Mouse (Mus musculus): ENCODE results near the gene Cox6a2. TPM values are rescaled to one million over a fixed set of nuclear protein-coding genes. Genes with fewer than 3 reads are reported as not detected.
A peak's percentile ranks its signal among the peaks of the same experiment; 100 is the strongest.

The Cox6a2 gene
- 1,000 to 10,000 TPM; 1,342 to 1,375 TPM for total RNA-seq (2021)

DNA sequence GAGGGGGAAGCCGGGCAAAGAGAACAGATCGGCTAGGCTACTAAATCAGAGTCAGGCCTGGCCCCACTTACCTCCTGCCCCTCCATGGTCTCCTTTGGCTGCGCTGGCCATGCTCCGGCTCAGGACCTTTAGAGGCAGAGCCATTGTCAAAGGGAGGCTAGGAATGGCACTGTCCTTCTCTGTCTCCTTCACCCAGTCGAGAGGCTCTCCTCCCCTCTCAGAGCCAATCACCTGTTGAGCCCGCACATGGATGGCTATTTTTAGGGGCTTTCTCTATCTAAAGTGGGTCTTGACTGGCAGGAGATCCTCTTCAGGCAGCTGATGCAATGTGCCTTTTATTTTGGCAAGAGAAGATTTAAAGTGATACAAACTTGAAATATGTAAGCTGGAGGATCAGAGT, at the start of gene Cox6a2:
Gene Cox6a2 (minus strand): TSS at position 236 of the 400 bp plus-strand sequence.
- intact Hi-C loops (cut with DNase I) = loop anchor here (5.0 kb wide), 2 partner anchors 214 to 404 kb away; partner anchors contain the start of genes Hsd3b7 and Pycard
- DNase-seq = peak; percentile 71 to 80

DNA sequence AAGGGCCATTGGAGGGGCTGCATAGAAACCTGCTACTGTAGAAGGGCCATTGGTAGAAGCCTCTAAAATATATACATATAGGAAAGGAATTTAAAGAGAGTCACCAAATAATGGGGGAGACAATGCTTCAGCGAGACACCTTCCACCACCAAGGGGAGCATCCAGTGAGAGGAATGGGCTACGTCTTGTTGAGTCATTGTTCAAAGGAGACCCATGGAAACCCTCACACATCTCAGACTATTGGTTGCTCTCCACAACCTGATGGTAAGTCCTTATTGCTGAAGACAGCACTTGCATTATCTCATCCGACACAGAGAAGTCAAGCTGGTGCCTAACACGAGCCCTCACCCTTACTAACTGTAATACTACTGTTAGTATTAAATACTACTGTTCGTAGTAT, 49.6 kb upstream of the Cox6a2 start:
- intact Hi-C loops (cut with DNase I) = no loop called here
- no peak for DNase-seq

DNA sequence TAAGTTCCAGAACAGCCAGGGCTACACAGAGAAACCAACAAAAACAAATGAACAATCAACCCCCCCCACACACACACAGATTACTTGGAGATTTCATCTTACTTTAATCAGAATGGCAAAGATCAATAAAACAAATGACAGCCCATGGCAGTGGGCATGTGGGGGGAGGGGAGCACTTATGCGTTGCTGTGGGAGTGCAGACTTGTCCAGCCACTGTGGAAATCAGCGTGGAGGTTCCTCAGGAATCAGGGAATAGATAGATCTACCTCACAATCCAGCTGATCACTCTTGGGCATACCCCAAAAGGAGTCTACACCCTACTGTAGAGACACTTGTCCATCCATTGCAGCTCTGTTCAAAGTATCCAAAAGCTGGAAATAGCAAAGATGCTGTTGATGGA, 48.8 kb upstream of the Cox6a2 start:
- intact Hi-C loops (cut with DNase I) = no loop called here
- no peak for DNase-seq

DNA sequence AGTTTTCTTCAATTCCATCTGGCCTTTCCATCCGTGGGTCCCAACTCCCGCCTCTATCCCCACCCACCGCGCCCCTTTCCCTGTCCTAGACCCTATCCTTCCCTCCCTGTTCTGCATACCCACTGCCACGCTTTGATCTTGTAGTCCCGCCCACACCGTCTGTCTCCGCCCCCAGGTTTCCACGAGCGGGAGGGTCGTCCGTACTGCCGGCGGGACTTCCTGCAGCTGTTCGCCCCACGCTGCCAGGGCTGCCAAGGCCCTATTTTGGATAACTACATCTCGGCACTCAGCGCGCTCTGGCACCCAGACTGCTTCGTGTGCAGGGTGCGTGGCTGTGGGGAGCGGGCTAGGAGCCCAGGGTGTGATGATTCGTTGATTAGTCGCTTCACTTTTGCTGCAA, 46.4 kb upstream of the Cox6a2 start:
- no peak for DNase-seq
- intact Hi-C loops (cut with DNase I) = no loop called here

DNA sequence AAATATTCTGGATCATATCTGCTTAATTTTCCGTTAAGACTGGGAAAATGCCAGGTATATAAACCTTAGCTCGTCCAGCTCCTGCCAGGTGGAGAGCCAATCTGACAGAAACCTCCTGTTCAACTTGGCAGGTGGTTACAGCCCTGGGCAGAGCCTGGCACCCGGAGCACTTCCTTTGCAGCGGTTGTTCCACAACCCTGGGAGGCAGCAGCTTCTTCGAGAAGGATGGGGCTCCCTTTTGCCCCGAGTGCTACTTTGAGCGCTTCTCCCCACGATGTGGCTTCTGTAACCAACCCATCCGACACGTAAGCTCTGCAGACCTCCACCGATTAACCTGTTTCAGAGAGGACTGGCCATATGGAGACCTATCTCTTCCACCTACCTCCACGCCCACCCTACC, 45.8 kb upstream of the Cox6a2 start:
- intact Hi-C loops (cut with DNase I) = no loop called here
- no peak for DNase-seq

DNA sequence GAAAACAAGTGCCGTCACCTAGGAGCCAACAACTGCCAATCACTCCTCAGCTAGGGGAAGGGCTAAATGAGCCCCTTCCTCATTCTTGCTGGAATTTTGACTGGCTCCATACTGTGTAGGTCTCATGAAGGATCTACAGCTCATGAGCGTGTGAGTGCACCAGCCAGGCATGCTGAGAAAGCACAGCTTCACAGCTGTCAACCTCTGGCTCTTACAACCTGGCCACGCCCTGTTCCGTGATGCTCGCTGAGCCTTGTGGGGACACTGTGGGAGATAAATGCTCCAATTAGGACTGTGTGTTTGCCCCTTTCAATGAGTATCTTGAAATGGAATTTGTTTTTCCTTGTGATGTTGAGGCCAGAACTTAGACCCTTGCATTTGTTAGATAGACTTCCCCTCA, 43.8 kb upstream of the Cox6a2 start:
- no peak for DNase-seq
- intact Hi-C loops (cut with DNase I) = loop anchor here (5.0 to 10.0 kb wide), 2 partner anchors 47 to 455 kb away; partner anchors contain the start of gene BC017158

DNA sequence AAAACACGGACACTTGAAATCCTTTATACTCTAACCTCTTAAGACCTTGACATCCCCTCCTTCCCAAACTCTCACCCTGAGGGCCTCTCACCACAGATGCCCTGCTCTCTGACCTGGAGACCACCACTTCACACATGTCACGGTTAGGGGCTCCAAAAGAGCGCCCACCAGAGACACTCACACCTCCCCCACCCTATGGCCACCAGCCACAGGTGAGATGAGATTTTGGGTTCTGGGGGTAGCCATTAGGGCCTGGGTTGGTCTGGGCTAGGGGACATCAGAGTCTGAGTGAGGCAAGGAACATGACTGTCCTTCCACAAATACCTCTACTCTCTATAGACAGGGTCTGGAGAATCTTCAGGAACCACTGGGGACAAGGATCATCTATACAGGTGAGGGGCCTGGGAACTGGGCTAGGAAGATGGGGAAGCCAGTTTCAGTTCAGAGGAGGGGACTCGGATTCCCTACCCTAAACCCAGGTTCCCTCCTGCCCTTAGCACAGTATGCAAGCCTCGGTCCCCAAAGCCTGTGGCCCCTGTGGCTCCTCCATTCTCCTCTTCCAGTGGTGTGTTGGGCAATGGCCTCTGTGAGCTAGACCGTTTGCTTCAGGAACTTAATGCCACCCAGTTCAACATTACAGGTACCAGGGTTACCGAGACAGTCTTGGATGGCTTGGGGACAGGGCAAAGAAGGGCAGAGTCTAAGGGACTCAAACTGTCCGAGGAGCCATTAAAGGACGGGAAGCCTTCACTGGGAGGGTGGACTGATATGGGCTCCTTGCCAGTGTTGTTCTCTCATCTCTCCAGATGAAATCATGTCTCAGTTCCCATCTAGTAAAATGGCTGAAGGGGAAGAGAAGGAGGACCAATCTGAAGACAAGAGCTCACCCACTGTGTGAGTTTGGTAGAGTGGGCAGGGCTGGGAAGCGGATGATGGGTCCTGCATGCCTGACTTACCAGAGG, 42.2 kb upstream of the Cox6a2 start:
- intact Hi-C loops (cut with DNase I) = loop anchor here (5.0 to 10.0 kb wide), 2 partner anchors 49 to 456 kb away; partner anchors contain the start of gene BC017158
- DNase-seq = no peak

DNA sequence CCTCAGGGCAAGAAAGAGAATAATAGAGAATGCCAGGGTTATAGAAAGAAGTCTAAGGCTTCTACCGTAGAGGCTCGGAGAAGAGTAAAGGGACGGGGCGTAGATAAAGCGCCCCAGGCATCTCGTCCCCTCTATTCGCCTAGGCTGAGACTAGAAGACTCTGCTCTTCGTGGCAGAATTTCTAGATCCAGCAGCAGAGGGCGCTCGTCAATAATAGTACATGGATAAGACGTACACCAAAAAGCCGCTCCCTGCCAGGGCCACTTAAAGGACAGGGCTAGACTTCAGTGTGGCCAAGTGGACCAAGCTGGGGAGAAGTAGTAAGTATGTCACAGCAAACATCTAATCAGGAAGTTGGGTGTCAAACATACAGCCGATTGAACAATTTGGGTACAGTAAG, 41.3 kb upstream of the Cox6a2 start:
- intact Hi-C loops (cut with DNase I) = loop anchor here (1.0 to 10.0 kb wide), 3 partner anchors 50 to 457 kb away; partner anchors contain the start of gene BC017158

DNA sequence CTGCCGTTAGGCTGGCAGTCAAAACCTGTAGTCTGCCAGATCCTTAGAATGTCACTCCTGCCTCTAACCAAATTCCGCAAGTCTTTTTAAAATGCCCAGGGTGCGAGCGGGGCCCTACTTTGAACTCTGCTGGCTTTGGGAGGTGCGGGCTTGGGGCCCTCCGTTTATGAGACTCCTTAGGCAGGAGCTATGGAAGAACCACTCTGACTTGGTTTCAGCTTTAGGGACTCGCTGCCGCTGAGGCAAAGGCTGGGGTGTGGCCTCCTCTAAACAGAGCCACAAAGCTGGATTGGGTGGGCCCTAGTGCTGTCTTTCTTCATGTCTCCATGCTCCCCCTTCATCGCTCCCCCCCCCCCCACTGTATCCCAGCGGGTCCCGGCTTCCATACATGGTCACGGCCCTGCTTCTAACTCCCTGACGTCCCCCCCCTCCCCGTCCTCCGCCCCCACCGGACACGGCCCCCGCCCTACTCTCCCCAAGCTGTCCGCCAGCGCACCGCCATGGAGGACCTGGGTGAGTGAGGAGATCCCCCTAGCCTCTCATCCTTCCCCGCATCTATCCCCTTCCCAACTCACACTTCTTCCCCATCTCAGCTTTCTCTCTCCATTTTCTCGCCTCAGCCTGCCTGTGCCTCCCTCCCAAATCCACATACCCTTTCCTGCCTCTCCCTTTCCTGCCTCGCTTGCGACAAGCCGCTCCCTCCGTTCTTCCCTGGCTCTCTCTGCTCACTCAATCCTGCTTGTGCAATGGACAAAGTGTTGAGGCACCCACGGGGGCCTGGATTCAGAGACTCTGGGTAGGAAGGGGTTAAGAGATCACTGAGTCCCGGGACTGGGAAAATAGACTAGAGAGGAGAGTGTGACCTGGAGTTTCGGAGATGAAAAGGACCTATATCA, 40.6 kb upstream of the Cox6a2 start, which contains the start of gene Tgfb1i1:
Gene Tgfb1i1 (plus strand): TSS at position 317 of the 896 bp plus-strand sequence.
- peak; percentile 73 to 75 for DNase-seq
- intact Hi-C loops (cut with DNase I) = loop anchor here (1.0 to 10.0 kb wide), 3 partner anchors 51 to 458 kb away; partner anchors contain the start of gene BC017158

More for the DNA sequence above, 41.3 kb upstream of the Cox6a2 start:
- DNase-seq = peak; percentile 92 to 94

DNA sequence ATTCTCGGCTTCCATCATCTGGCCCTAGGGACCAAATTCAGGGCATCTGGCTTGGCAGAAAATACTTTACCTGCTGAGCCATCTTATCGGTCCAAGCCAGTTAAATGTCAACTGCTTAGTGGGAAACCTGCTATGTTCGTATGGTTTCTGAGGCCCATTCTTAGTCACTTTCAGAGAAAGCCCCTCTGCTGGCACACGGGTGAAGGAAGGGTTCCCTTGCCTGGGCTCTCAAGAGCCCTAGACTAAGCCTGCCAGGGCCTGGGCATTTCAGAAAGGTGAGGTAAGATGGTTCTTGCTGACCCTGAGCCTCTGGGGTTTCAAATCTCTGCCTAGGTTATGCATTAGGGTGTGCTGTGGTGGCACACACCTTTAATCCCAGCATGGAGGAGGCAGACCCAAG, 39.4 kb upstream of the Cox6a2 start:
- intact Hi-C loops (cut with DNase I) = loop anchor here (5.0 to 10.0 kb wide), 2 partner anchors 52 to 459 kb away; partner anchors contain the start of gene BC017158

DNA sequence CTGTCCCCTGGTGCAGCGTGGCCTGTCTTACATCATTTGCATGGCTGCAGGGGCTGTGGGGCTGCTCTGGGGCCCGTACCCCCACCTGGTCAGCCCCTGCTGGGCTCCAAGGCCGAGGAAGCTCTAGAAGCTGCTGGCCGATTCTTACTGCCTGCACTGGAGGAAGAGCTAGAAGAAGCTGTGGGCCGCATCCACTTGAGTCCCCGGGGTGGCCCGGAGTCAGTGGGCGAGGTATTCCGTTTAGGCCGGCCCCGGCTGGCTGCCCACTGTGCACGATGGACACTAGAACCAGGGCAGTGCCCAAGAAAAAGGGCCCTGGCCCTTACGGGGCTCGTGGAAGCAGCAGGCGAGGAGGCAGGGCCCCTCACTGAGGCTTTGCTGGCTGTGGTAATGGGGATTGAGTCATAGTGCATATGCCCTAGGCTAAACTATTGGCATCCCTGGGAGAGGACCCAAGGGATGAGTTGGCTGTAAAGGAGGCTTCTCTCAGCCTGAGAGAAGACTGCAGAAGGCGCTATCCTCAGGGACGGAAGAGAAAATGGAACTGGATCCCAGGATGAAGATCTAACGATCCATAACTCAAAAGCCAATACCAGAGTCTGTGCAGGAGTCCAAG, 38.3 kb upstream of the Cox6a2 start:
- intact Hi-C loops (cut with DNase I) = loop anchor here (5.0 to 10.0 kb wide), 2 partner anchors 53 to 460 kb away; partner anchors contain the start of gene BC017158
- no peak for DNase-seq

More for the DNA sequence above, 39.4 kb upstream of the Cox6a2 start:
- DNase-seq = no peak

DNA sequence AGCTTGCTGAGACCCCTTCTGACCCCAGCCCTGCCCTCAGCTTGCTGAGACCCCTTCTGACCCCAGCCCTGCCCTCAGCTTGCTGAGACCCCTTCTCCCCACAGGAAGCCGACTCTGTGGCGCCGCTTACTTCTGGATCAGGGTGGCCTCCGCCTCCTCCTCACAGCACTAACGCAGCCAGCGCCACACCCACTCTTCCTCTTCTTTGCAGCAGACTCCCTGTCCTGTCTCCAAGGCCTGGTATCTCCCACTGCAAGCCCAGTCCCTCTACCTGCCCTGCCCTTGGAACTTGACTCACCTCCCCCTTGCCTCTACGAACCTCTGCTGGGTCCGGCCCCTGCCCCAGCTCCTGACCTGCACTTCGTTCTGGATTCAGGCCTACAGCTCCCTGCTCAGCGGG, 37.7 kb upstream of the Cox6a2 start:
- DNase-seq = no peak
- intact Hi-C loops (cut with DNase I) = loop anchor here (10.0 kb wide), 1 partner anchor 461 kb away; no protein-coding TSS in a partner anchor

DNA sequence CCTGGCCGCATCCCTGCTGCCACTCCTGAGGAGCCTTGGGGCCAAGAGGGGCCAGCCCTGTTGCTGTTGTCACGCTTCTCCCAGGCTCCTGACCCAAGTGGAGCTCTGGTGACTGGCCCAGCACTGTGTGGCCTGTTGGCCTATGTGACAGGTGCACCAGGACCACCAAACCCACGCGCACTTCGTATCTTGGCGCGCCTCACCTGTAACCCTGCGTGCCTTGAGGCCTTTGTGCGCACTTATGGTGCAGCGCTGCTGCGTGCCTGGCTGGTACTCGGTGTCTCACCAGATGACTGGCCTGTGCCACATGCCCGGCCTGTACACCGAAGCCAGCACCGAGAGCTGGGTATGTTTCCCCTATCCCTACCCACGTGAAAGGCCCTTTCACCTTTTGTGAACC, 36.1 kb upstream of the Cox6a2 start:
- DNase-seq = no peak
- intact Hi-C loops (cut with DNase I) = loop anchor here (10.0 kb wide), 1 partner anchor 462 kb away; no protein-coding TSS in a partner anchor

DNA sequence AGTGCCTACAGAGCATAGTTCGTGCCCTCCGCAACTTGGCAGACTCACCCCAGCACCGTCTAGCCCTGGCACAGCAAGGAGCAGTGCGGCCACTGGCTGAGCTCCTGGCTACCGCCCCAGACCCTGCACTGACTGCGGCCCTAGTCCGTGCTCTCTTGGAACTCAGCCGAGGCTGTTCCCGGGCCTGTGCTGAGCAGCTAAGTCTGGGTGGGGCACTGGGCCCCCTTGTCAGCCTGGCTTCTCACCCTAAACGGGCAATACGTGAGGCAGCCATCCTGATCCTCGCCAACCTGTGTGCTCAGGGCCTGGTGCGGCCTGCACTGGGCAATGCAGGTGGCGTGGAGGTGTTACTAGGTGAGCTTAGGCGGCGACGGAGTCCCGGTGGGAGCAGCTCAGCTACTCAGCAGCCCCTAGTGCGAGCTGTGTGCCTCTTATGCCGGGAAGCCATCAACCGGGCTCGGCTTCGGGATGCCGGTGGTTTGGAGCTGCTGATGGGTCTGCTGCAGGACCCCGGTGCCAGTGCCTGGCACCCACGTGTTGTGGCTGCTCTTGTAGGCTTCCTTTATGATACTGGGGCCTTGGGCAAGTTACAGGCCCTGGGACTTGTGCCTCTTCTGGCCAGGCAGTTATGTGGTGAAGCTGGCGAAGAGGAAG, 34.1 kb upstream of the Cox6a2 start:
- intact Hi-C loops (cut with DNase I) = loop anchor here (10.0 kb wide), 1 partner anchor 465 kb away; no protein-coding TSS in a partner anchor
- DNase-seq = no peak

DNA sequence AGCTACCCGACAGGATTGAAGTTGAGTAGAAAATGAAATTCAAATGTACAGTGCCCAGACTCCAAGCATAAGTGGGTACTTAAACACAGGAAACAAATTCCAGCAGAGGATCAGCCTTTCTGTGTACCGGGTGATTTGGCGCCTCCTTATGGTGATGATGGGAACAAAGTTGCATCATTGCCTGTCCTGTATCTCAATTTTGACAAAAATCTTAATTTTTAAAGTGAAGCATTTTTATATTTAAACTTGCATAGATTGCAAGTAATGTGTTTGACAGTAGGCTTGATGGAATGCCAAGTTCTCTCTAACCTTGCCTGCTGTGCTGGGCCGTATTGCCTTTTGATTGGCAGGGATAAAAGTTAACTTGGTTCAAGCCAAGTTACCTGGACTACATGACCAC, 32.8 kb upstream of the Cox6a2 start:
- DNase-seq = peak in 1 of 2 experiments; percentile 62
- intact Hi-C loops (cut with DNase I) = loop anchor here (5.0 kb wide), 1 partner anchor 218 kb away; no protein-coding TSS in a partner anchor

DNA sequence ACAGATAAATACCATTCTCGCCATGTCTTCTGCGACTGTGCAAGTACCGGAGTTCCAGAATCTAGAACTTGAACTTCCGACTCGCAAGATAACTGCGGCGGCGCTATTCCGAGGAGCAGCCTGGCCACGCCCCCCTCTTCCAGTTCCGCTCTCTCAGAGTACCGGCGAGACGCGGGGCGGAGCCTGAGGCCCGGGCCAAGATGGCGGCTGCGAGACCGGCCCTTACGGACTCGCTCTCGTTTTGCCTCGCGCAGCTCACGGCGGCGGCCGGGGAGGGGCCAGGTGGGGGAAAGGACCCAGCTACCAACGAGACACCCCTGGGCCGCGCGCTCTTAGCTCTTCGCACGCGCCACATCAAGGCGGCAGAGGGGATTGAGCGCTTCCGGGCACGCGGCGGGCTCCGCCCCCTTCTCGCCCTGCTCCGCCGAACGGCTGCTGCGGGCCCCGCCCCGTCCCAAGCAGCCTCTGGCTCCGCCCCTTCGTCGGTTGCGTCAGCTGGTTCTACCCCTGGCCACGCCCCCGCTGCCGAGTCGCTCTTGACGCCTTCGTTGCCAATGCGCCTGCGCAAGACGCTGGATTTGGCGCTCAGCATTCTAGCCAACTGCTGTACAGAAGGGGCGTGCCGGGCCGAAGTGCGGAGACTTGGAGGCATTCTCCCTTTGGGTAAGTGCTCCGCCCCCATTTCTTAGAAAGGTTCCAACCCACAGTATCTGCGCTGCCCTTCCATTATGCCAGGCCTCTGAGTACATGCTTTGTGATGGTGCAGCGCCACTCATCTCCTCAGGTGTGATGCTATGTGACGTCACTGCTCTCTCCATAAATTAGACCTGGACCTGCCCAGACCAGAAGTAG, 32.0 kb upstream of the Cox6a2 start, which contains the start of gene 9130023H24Rik:
Gene 9130023H24Rik (minus strand): TSS at position 105 of the 852 bp plus-strand sequence.
- DNase-seq = peak; percentile 100
- intact Hi-C loops (cut with DNase I) = loop anchor here (1.0 to 5.0 kb wide), 2 partner anchors 107 to 219 kb away; no protein-coding TSS in a partner anchor

DNA sequence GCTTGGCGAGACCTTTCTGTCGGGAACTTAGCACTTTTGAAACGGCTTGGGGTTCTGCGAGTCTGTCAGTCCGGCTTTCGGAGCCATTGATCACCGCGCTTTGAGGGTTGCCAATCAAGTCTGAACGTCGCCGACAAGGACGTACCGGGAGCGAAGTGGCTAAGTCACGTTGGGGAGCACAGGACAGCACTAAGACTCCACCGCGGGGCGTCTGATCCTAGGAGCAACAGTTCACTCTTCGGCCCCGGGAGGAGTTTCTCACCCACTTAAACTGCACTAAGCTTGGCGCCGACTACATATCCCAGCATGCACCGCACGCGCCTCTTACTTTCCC, 31.4 kb upstream of the Cox6a2 start:
- intact Hi-C loops (cut with DNase I) = loop anchor here (1.0 to 5.0 kb wide), 2 partner anchors 108 to 220 kb away; no protein-coding TSS in a partner anchor
- DNase-seq = no peak

Data from heart, postnatal 10 days (tissue).